8 mouse cellular contexts compared by ENCODE assay signal in the genomic region with DNA sequence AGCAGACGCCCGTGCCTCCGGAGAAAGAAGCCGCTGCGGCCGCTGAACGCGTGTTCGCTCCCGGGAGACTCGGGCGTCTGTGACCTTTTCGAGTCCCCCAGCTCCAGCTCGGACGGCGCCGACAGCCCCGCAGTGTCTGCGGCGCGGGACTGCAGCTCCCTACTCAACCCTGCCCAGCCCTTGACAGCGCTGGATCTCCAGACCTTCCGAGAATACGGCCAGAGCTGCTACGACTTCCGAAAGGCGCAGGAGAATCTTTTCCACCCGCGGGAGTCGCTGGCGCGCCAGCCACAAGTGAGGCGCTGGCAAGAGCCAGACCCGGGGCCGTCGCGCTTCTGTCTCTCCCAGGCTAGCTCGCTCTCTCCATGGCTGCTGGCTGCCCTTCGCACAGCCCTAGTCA. TPM values are rescaled to one million over a fixed set of nuclear protein-coding genes. Genes with fewer than 3 reads are reported as not detected.
DNase-seq lines count a peak whose midpoint lies in the region; ATAC-seq and TF ChIP-seq lines count a peak whose summit lies in the region.

No protein-coding gene starts in this region.

- dilution Hi-C loops in CH12.LX (cut with MboI; ENCODE audit: extremely low pct_ligation_motif_present, extremely low pct_unique_long_range_greater_than_20kb, low sequenced_read_pairs) = no loop called here

- no peaks in the 10 kb centered on the region for H3K36me3 ChIP-seq in heart, adult 2 months (ENCODE audit: control insufficient read depth, insufficient read depth, low read length)
- H3K36me3 ChIP-seq in CH12.LX (replicated peaks in 1 of 2; ENCODE audit: control insufficient read depth in 1 of 2, insufficient read depth in 1 of 2, low read length in 1 of 2) = no peaks in the 10 kb centered on the region
- no peaks in the 10 kb centered on the region for H3K36me3 ChIP-seq in embryonic facial prominence, embryonic 13.5 days
- no peaks in the 10 kb centered on the region for H3K36me3 ChIP-seq in limb, embryonic 11.5 days (ENCODE audit: control insufficient read depth, insufficient read depth, low read length)

- TF ChIP-seq CTCF in heart, adult 2 months (IDR thresholded peaks at IDR 0.05) = no peak
- no peak for TF ChIP-seq CTCF in CH12.LX (conservative IDR thresholded peaks at IDR 0.05 in 1 of 2, IDR thresholded peaks at IDR 0.05 in 1 of 2; ENCODE audit: low read depth in 2 of 2, low read length in 2 of 2)
- TF ChIP-seq CTCF in olfactory bulb, adult 2 months (IDR thresholded peaks at IDR 0.05; ENCODE audit: insufficient read depth, low read depth, low read length) = 0 out of 2 replicates have a peak, but pooled peaks have one; percentile 23

- TF ChIP-seq RAD21 in CH12.LX (IDR thresholded peaks at IDR 0.05; ENCODE audit: low read depth, low read length) = no peak

- under 1% methylated on average over 39 of the region's 39 CpGs for WGBS in heart, adult 2 months
- WGBS in embryonic facial prominence, embryonic 13.5 days = under 1% methylated on average over 39 of the region's 39 CpGs
- WGBS in limb, embryonic 11.5 days = under 1% methylated on average over 39 of the region's 39 CpGs
- WGBS in olfactory bulb, adult 2 months = under 1% methylated on average over 39 of the region's 39 CpGs

- peaks cover 2% of the 10 kb centered on the region; the same call in 1 of the 2 replicates for H3K4me1 ChIP-seq in heart, adult 2 months (ENCODE audit: control insufficient read depth, insufficient read depth, low read length)
- peaks cover 3 to 14% of the 10 kb centered on the region in 2 experiments; a peak in 3 of 4 replicates for H3K4me1 ChIP-seq in CH12.LX (ENCODE audit: control insufficient read depth in 1 of 2, insufficient read depth in 2 of 2)
- peaks cover 37% of the 10 kb centered on the region for H3K4me1 ChIP-seq in embryonic facial prominence, embryonic 13.5 days
- peaks cover 31% of the 10 kb centered on the region for H3K4me1 ChIP-seq in limb, embryonic 11.5 days (ENCODE audit: control insufficient read depth, insufficient read depth, low read length)
- H3K4me1 ChIP-seq in olfactory bulb, adult 2 months (ENCODE audit: control insufficient read depth, insufficient read depth, low read length) = peaks cover 20% of the 10 kb centered on the region

- H3K4me2 ChIP-seq in CH12.LX (ENCODE audit: insufficient read depth, low read depth, poor library complexity, severe bottlenecking) = peak overlapping the region; percentile 80
- H3K4me2 ChIP-seq in embryonic facial prominence, embryonic 13.5 days = peak overlapping the region; percentile 99
- peak overlapping the region; percentile 77 for H3K4me2 ChIP-seq in limb, embryonic 11.5 days (ENCODE audit: low read depth, severe bottlenecking)

- H3K79me2 ChIP-seq in heart, adult 2 months (replicated peaks; ENCODE audit: control insufficient read depth, insufficient read depth, low read length) = no peaks in the 10 kb centered on the region
- H3K79me2 ChIP-seq in CH12.LX (replicated peaks; ENCODE audit: control insufficient read depth, extremely low read depth, insufficient read depth, poor library complexity, severe bottlenecking) = no peaks in the 10 kb centered on the region

- no peak overlapping the region for H3K27ac ChIP-seq in heart, adult 2 months
- no peak overlapping the region for H3K27ac ChIP-seq in CH12.LX (ENCODE audit: insufficient read depth, low read depth)
- no peak overlapping the region for H3K27ac ChIP-seq in embryonic facial prominence, embryonic 13.5 days
- H3K27ac ChIP-seq in limb, embryonic 11.5 days (replicated peaks; ENCODE audit: low read depth, low read length) = no peak overlapping the region
- 0 out of 2 replicates have a peak overlapping the region, but pooled peaks have one; percentile 3 for H3K27ac ChIP-seq in olfactory bulb, adult 2 months (ENCODE audit: insufficient read depth, low read depth, low read length)

- H3K9me3 ChIP-seq in CH12.LX (replicated peaks; ENCODE audit: low read length) = no peaks in the 10 kb centered on the region
- no peaks in the 10 kb centered on the region for H3K9me3 ChIP-seq in embryonic facial prominence, embryonic 13.5 days
- H3K9me3 ChIP-seq in limb, embryonic 11.5 days (ENCODE audit: control insufficient read depth, low read length) = no peaks in the 10 kb centered on the region

- H3K27me3 ChIP-seq in heart, adult 2 months (ENCODE audit: control insufficient read depth, insufficient read depth, low read length) = peaks cover 16% of the 10 kb centered on the region
- H3K27me3 ChIP-seq in CH12.LX (replicated peaks) = peaks cover 77% of the 10 kb centered on the region
- peaks cover 85% of the 10 kb centered on the region for H3K27me3 ChIP-seq in embryonic facial prominence, embryonic 13.5 days
- peaks cover 62% of the 10 kb centered on the region for H3K27me3 ChIP-seq in limb, embryonic 11.5 days (ENCODE audit: control insufficient read depth, insufficient read depth, low read length)

- TF ChIP-seq POLR2A in heart, adult 2 months (IDR thresholded peaks at IDR 0.05; ENCODE audit: insufficient read depth, low read depth, low read length) = no peak
- no peak for TF ChIP-seq POLR2A in CH12.LX (IDR thresholded peaks at IDR 0.05; ENCODE audit: low read depth, low read length)
- no peak for TF ChIP-seq POLR2A in olfactory bulb, adult 2 months (IDR thresholded peaks at IDR 0.05; ENCODE audit: insufficient read depth, low read depth, low read length)

- no peak for ATAC-seq in embryonic facial prominence, embryonic 13.5 days (ENCODE audit: insufficient number of reproducible peaks, insufficient read depth, low FRiP score, low TSS enrichment, low read depth)
- ATAC-seq in limb, embryonic 11.5 days (ENCODE audit: insufficient number of reproducible peaks, low FRiP score, low TSS enrichment, low read depth) = peak; percentile 15; the same call in 1 of the 2 replicates

- DNase-seq in heart, adult 2 months = no peak
- DNase-seq in heart, postnatal 14 days = no peak
- DNase-seq in CH12.LX (ENCODE audit: extremely low read depth) = no peak
- DNase-seq in limb, embryonic 11.5 days (ENCODE audit: low spot score) = no peak
- DNase-seq in cerebellum, adult 9-10 months = no peak
- DNase-seq in cerebellum, adult 8-10 months = no peak

- in situ Hi-C loops in CH12.LX (cut with MboI; ENCODE audit: low pct_ligation_motif_present, low pct_unique_long_range_greater_than_20kb, low sequenced_read_pairs) = loop anchor here (5.0 kb wide), 1 partner anchor 44 kb away; no protein-coding TSS in a partner anchor

- H3K9ac ChIP-seq in heart, adult 2 months (ENCODE audit: low read depth, low read length) = peak overlapping the region; percentile 44; the same call in 1 of the 2 replicates
- H3K9ac ChIP-seq in CH12.LX (ENCODE audit: insufficient read depth, low read depth) = peak overlapping the region; percentile 11; the same call in 1 of the 2 replicates
- H3K9ac ChIP-seq in embryonic facial prominence, embryonic 13.5 days = peak overlapping the region; percentile 66
- H3K9ac ChIP-seq in limb, embryonic 11.5 days (ENCODE audit: low read length) = peak overlapping the region; percentile 40; the same call in 1 of the 2 replicates

- no peak for TF ChIP-seq EP300 in heart, adult 2 months (IDR thresholded peaks at IDR 0.05; ENCODE audit: insufficient read depth, low read depth, low read length)
- TF ChIP-seq EP300 in CH12.LX (IDR thresholded peaks at IDR 0.05; ENCODE audit: low read length) = no peak

- peak overlapping the region; percentile 50 for H3K4me3 ChIP-seq in heart, adult 2 months
- peak overlapping the region; percentile 13 to 48 (median 45) for H3K4me3 ChIP-seq in CH12.LX (replicated peaks in 1 of 3; ENCODE audit: low read depth in 2 of 3, low read length in 2 of 3, poor library complexity in 1 of 3)
- peak overlapping the region; percentile 56 for H3K4me3 ChIP-seq in embryonic facial prominence, embryonic 13.5 days
- H3K4me3 ChIP-seq in limb, embryonic 11.5 days (ENCODE audit: low read depth, low read length) = peak overlapping the region; percentile 44
- H3K4me3 ChIP-seq in olfactory bulb, adult 2 months (ENCODE audit: insufficient read depth, low read depth, low read length) = peak overlapping the region; percentile 59

- intact Hi-C loops in heart, adult 2 months (cut with DNase I) = loop anchor here (2.0 to 5.0 kb wide), 2 partner anchors 47 to 61 kb away; a partner anchor contains a TSS
- intact Hi-C loops in heart, postnatal 14 days (cut with DNase I) = loop anchor here (5.0 kb wide), 2 partner anchors 44 to 61 kb away; a partner anchor contains a TSS

RNA-seq across cellular contexts. Expression of a gene that starts 0.4 kb away (rescaled TPM):
- total RNA-seq in heart, adult 2 months (2021) = under 1 TPM in 1 of 2 experiments, not detected in 1; 0.47 TPM
- polyA plus RNA-seq in heart, adult 2 months (2012; rRNA removed) = 0.35 and 0.51 TPM in 2 replicates
- total RNA-seq in heart, postnatal 14 days (2021) = under 1 TPM in 1 of 2 experiments, not detected in 1; 0.19 TPM
- total RNA-seq in CH12.LX (2012; rRNA removed) (0.17 and 0.21 TPM in 2 replicates), CH12.LX (2014; rRNA removed) (0.14 and 0.54 TPM in 2 replicates)
- 0.12 and 0.16 TPM in 2 replicates for polyA plus RNA-seq in CH12.LX (2012; ENCODE audit: insufficient read length, low read depth)
- 0.63 and 1.1 TPM in 2 replicates for polyA plus RNA-seq in embryonic facial prominence, embryonic 13.5 days (2015; fragmentation: Nextera tagmentation; extraction: Ambion mirVana)
- polyA plus RNA-seq in limb, embryonic 11.5 days (2014; fragmentation: Nextera tagmentation; extraction: Ambion mirVana) = 0.15 TPM in 1 of 2 replicates, not detected in the other
- polyA plus RNA-seq in olfactory bulb, adult 2 months (2012; ENCODE audit: insufficient read depth, insufficient read length, low replicate concordance, missing spikeins) = not detected in 2 replicates

RNA-seq across cellular contexts. Expression of a gene that starts 5.7 kb away (rescaled TPM):
- total RNA-seq in heart, adult 2 months (2021) = not detected
- 0.12 TPM in 1 of 2 replicates, not detected in the other for polyA plus RNA-seq in heart, adult 2 months (2012; rRNA removed)
- not detected for total RNA-seq in heart, postnatal 14 days (2021)
- not detected in 2 replicates for total RNA-seq in CH12.LX (2012; rRNA removed)
- not detected in 2 replicates for total RNA-seq in CH12.LX (2014; rRNA removed)
- not detected in 2 replicates for polyA plus RNA-seq in CH12.LX (2012; ENCODE audit: insufficient read length, low read depth)
- polyA plus RNA-seq in embryonic facial prominence, embryonic 13.5 days (2015; fragmentation: Nextera tagmentation; extraction: Ambion mirVana) = 0.21 and 0.34 TPM in 2 replicates
- polyA plus RNA-seq in limb, embryonic 11.5 days (2014; fragmentation: Nextera tagmentation; extraction: Ambion mirVana) = not detected in 2 replicates
- polyA plus RNA-seq in olfactory bulb, adult 2 months (2012; ENCODE audit: insufficient read depth, insufficient read length, low replicate concordance, missing spikeins) = not detected in 2 replicates

RNA-seq across cellular contexts. Expression of a gene that starts 46.9 kb away (rescaled TPM):
- total RNA-seq in heart, adult 2 months (2021) = not detected
- 0.14 TPM in 1 of 2 replicates, not detected in the other for polyA plus RNA-seq in heart, adult 2 months (2012; rRNA removed)
- total RNA-seq in heart, postnatal 14 days (2021) = not detected
- total RNA-seq in CH12.LX (2012; rRNA removed) (not detected in 2 replicates), CH12.LX (2014; rRNA removed) (not detected in 2 replicates)
- polyA plus RNA-seq in CH12.LX (2012; ENCODE audit: insufficient read length, low read depth) = not detected in 2 replicates
- polyA plus RNA-seq in embryonic facial prominence, embryonic 13.5 days (2015; fragmentation: Nextera tagmentation; extraction: Ambion mirVana) = 0.14 TPM in 1 of 2 replicates, not detected in the other
- not detected in 2 replicates for polyA plus RNA-seq in limb, embryonic 11.5 days (2014; fragmentation: Nextera tagmentation; extraction: Ambion mirVana)
- polyA plus RNA-seq in olfactory bulb, adult 2 months (2012; ENCODE audit: insufficient read depth, insufficient read length, low replicate concordance, missing spikeins) = not detected in 2 replicates

RNA-seq across cellular contexts. Expression of a gene that starts 58.2 kb away (rescaled TPM):
- 10 to 100 TPM; 37.1 to 37.9 TPM for total RNA-seq in heart, adult 2 months (2021)
- 9.5 and 16.9 TPM in 2 replicates for polyA plus RNA-seq in heart, adult 2 months (2012; rRNA removed)
- 10 to 100 TPM; 36.1 to 41.0 TPM for total RNA-seq in heart, postnatal 14 days (2021)
- total RNA-seq in CH12.LX (2012; rRNA removed) = not detected in 2 replicates
- not detected in 2 replicates for total RNA-seq in CH12.LX (2014; rRNA removed)
- polyA plus RNA-seq in CH12.LX (2012; ENCODE audit: insufficient read length, low read depth) = not detected in 2 replicates
- polyA plus RNA-seq in embryonic facial prominence, embryonic 13.5 days (2015; fragmentation: Nextera tagmentation; extraction: Ambion mirVana) = 181 and 205 TPM in 2 replicates
- polyA plus RNA-seq in limb, embryonic 11.5 days (2014; fragmentation: Nextera tagmentation; extraction: Ambion mirVana) = 111 and 115 TPM in 2 replicates
- polyA plus RNA-seq in olfactory bulb, adult 2 months (2012; ENCODE audit: insufficient read depth, insufficient read length, low replicate concordance, missing spikeins) = not detected in 2 replicates

Comparison
In these comparisons a context has a peak if more than half of its experiments do, and no peak if none do; other contexts are left out.
1. H3K9ac ChIP-seq: peak in every context shown above with its lines; median percentile 66 in embryonic facial prominence, embryonic 13.5 days; 44 in heart, adult 2 months; 40 in limb, embryonic 11.5 days; 11 in CH12.LX.